10 mouse cellular contexts compared by ENCODE assay signal in the genomic region with DNA sequence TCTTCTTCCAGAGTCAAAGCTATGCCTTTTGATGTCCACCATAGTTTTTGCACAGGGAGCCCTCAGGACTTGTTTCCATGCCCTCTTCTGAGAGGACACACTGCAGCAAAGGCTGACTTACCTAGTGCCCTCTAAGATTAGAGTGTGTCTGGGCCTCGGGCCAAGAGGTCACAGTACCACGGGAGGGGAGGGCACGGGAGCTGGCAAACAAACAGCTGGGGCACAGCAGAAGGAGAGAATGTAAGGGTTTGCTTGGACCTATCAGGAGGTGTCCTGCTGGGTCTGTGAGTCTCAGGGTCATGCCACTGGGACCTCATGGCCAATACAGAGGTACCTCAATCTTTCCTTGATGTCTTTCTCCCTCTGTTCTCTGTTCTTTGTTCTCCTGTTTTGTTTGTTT. TPM values are rescaled to one million over a fixed set of nuclear protein-coding genes. Genes with fewer than 3 reads are reported as not detected.
DNase-seq lines count a peak whose midpoint lies in the region; ATAC-seq lines count a peak whose summit lies in the region.
"Had no signal": no experiment of that assay in that cellular context is flagged by ENCODE, and none has a peak within 500 bp of the region (broad histone marks: within the 10 kb centered on the region; RNA-seq: fewer than 3 reads in every experiment).

No protein-coding gene starts in this region.

- intact Hi-C loops in heart, postnatal 25 days (cut with DNase I), result loop anchor here (5.0 kb wide), 1 partner anchor 81 kb away; no protein-coding TSS in a partner anchor

- peak; percentile 83 for DNase-seq in heart, adult 18-20 months
- no peak for DNase-seq in heart, embryonic 10.5 days (ENCODE audit: low spot score)
- DNase-seq in adipocyte (ENCODE audit: low spot score), result peak; percentile 65
- DNase-seq in heart, postnatal 25 days (ENCODE audit: low spot score), result peak; percentile 23
- no peak for DNase-seq in thymus, postnatal 4 days
- DNase-seq in cerebellum, adult 11-12 months, result no peak

- no peaks in the 10 kb centered on the region for H3K27me3 ChIP-seq in heart, embryonic 10.5 days (ENCODE audit: insufficient read depth, poor library complexity, severe bottlenecking)
- no peaks in the 10 kb centered on the region for H3K27me3 ChIP-seq in lung, embryonic 16.5 days (ENCODE audit: control insufficient read depth, insufficient read depth, low read depth, low read length)
- H3K27me3 ChIP-seq: CH12.LX had no signal

- H3K4me1 ChIP-seq in heart, embryonic 10.5 days, result peaks cover 13% of the 10 kb centered on the region
- peaks cover 20% of the 10 kb centered on the region for H3K4me1 ChIP-seq in lung, embryonic 16.5 days (replicated peaks; ENCODE audit: control insufficient read depth, insufficient read depth, low read length)

- H3K9me3 ChIP-seq in heart, embryonic 10.5 days, result no peaks in the 10 kb centered on the region
- H3K9me3 ChIP-seq in lung, embryonic 16.5 days (ENCODE audit: control insufficient read depth, low read length), result 0 out of 2 replicates have a peak, but pooled peaks cover 2% of the 10 kb centered on the region

- H3K27ac ChIP-seq in heart, embryonic 10.5 days, result no peak overlapping the region
- 0 out of 2 replicates have a peak overlapping the region, but pooled peaks have one; percentile 13 for H3K27ac ChIP-seq in lung, embryonic 16.5 days (ENCODE audit: low read length)

- H3K9ac ChIP-seq in lung, embryonic 16.5 days (ENCODE audit: low read length), result no peak overlapping the region

- H3K4me2 ChIP-seq in lung, embryonic 16.5 days (ENCODE audit: low read depth, low read length), result no peak overlapping the region

- 52% methylated on average over 3 of the region's 3 CpGs for WGBS in heart, embryonic 10.5 days
- WGBS in lung, embryonic 16.5 days, result 11% methylated on average over 3 of the region's 3 CpGs

- no peaks in the 10 kb centered on the region for H3K36me3 ChIP-seq in heart, embryonic 10.5 days
- H3K36me3 ChIP-seq in lung, embryonic 16.5 days (ENCODE audit: control insufficient read depth, insufficient read depth, low read length), result no peaks in the 10 kb centered on the region

- no peak overlapping the region for H3K4me3 ChIP-seq in heart, embryonic 10.5 days
- H3K4me3 ChIP-seq in lung, embryonic 16.5 days (ENCODE audit: low read length), result no peak overlapping the region

- no peak for ATAC-seq in lung, embryonic 16.5 days (ENCODE audit: low read depth)
- no peak for ATAC-seq in erythroid progenitor cell, adult 5-6 weeks (replicated peaks; ENCODE audit: low FRiP score, poor library complexity, severe bottlenecking)

RNA-seq across cellular contexts. Expression of a gene that starts 57.1 kb away (rescaled TPM):
- not detected for total RNA-seq in heart, adult 18-20 months (2021)
- polyA plus RNA-seq in heart, embryonic 10.5 days (2016; fragmentation: Nextera tagmentation; extraction: Ambion mirVana), result 0.14 and 0.25 TPM in 2 replicates
- total RNA-seq in heart, postnatal 25 days (2021), result not detected
- 0.98 and 1.2 TPM in 2 replicates for polyA plus RNA-seq in lung, embryonic 16.5 days (2015; fragmentation: Nextera tagmentation; extraction: Ambion mirVana)
- not detected in 2 replicates for total RNA-seq in erythroid progenitor cell, adult 5-6 weeks (2015; ENCODE audit: low replicate concordance)
- 3.9 TPM in 1 of 2 replicates, not detected in the other for total RNA-seq in erythroid progenitor cell, adult 5-6 weeks (2017; ENCODE audit: low replicate concordance)
- polyA plus RNA-seq: brain, embryonic 14.5 days had no signal

Comparison
In these comparisons a context has a peak if more than half of its experiments do, and no peak if none do; other contexts are left out.
1. DNase-seq: peak in heart, adult 18-20 months (2 of 2), adipocyte (single experiment) and heart, postnatal 25 days (single experiment); none in heart, embryonic 10.5 days (single experiment), thymus, postnatal 4 days (single experiment) and cerebellum, adult 11-12 months (single experiment).